Mouse (Mus musculus) ES-Bruce4 (cell line): ENCODE data around the gene Slc11a2. TPM values are rescaled to one million over a fixed set of nuclear protein-coding genes. Genes with fewer than 3 reads are reported as not detected.

ENCODE experiments used
- H3K27ac ChIP-seq: 2 replicates; pipeline ENCODE4 v1.5.1; 2012; ENCODE audit warnings: low read length, inconsistent platforms; ENCODE audit not compliant: insufficient read depth
- H3K27me3 ChIP-seq: 2 replicates; pipeline ENCODE4 v1.6.1; 2012; ENCODE audit warnings: mild to moderate bottlenecking, low read length, inconsistent platforms; ENCODE audit not compliant: control insufficient read depth, poor library complexity, insufficient read depth, severe bottlenecking
- H3K36me3 ChIP-seq: 2 replicates; pipeline ENCODE4 v1.6.1; 2012; ENCODE audit warnings: inconsistent platforms, mild to moderate bottlenecking, low read length, moderate library complexity; ENCODE audit not compliant: control insufficient read depth, poor library complexity, insufficient read depth, severe bottlenecking
- H3K4me1 ChIP-seq: one replicate; pipeline ENCODE4 v1.8.1; 2011; ENCODE audit warnings: low read length; ENCODE audit not compliant: control insufficient read depth, insufficient read depth
- H3K4me3 ChIP-seq: 2 replicates; pipeline ENCODE4 v1.5.1; 2011; ENCODE audit warnings: low read depth, mild to moderate bottlenecking, low read length
- H3K9ac ChIP-seq: 2 replicates; pipeline ENCODE4 v1.6.1; 2012; ENCODE audit warnings: low read depth, mild to moderate bottlenecking, inconsistent platforms; ENCODE audit not compliant: poor library complexity, severe bottlenecking
- H3K9me3 ChIP-seq: replicated peaks from 2 replicates; pipeline ENCODE4 v1.6.1; 2012; ENCODE audit warnings: mild to moderate bottlenecking, low read length, inconsistent platforms; ENCODE audit not compliant: control insufficient read depth, poor library complexity, insufficient read depth, severe bottlenecking
- CTCF ChIP-seq: IDR thresholded peaks from one replicate; pipeline ENCODE4 v1.8.1; 2011; ENCODE audit warnings: low read depth, low read length
- EP300 ChIP-seq: IDR thresholded peaks from 2 replicates; pipeline ENCODE4 v1.6.1; 2011; ENCODE audit warnings: low read depth, low read length; ENCODE audit not compliant: insufficient read depth
- POLR2A ChIP-seq: IDR thresholded peaks from one replicate; pipeline ENCODE4 v1.8.1; 2011; ENCODE audit warnings: low read length; ENCODE audit not compliant: insufficient read depth
- polyA plus RNA-seq: library from polyadenylated mRNA; stranded (reverse); fragments of >200 nt; gene quantifications from 2 replicates; pipeline ENCODE4 v1.2.4, GENCODE M21; 2011; ENCODE audit warnings: low read depth; ENCODE audit not compliant: missing spikeins, insufficient read depth, insufficient read length

The Slc11a2 gene
- 24.0 and 29.9 TPM in 2 replicates for polyA plus RNA-seq

DNA sequence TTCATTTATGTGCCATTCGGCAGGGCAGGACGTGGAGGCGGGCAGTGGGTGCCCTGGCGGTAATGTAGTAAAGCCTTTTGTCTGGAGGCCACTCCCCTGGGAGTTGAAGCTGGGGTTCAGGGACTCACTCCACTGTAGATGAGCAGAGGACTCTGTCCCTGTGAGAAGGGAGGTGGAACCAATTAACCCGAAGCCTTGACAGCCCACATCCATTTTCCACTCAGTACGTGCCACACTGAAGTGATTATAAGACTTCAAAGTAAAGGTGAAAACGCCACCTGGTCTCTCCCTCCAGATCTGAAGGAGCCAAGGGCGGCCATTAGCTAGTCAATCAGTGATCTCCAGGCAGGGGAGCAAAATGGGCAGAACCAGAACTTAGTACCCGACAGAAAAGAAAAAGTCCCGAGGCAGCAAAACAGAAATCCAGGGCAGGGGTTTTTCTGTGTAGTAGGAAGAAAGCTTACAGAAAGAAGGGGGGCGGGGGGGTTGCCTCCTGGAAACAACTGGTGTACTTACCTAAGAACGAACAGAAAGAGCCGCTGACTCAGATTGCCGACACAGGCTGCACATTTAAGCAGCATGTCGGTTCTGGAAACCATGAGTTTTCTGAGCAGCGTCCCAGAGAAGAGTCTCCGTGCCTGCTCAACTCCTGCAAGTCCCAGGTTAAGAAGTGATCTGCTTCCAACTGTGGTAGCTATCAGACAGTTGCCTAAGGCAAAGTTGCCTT lies at the start of gene Slc11a2:
Slc11a2 (minus strand) TSS at position 677 of the 727 bp plus-strand sequence.
- Histone ChIP-seq H3K9ac (no peak within 1 kb of the TSS), H3K4me1 (no peaks in the 10 kb centered on the region)

DNA sequence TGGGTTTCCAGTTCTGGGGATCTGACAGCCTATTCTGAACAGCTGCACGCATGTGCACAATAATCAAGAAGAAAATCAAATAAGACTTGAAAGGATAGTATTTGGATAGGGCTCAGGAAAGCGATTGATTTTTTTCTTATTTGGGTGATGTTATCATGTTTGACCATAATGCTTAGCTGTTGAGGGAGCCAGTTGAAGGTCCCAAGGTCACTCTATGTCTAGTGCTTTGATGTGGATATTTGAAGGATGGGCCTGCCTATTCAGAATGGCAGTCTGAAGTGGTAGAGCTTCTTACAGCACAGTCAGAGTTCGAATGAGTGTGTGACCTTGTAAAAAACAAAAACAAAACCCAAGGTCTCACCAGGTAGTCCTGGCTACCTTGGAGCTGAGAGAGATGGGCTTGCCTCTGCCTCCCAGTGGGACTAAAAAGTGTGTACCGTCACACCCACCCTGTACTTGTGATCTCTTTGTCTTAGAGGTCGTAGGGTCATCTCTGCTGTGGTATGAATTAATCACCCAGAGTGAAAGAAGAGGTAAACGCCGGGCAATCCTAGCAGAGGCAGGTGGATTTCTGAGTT lies 49.1 kb upstream of the Slc11a2 start:
- peaks cover 7% of the 10 kb centered on the region for H3K4me1 ChIP-seq
- TF ChIP-seq CTCF (no peak), EP300 (peak; percentile 79)
- H3K9ac ChIP-seq: no peak overlapping the region
- no peak overlapping the region for H3K4me3 ChIP-seq
- H3K9me3 ChIP-seq: no peaks in the 10 kb centered on the region
- no peaks in the 10 kb centered on the region for H3K27me3 ChIP-seq
- H3K36me3 ChIP-seq: no peaks in the 10 kb centered on the region
- H3K27ac ChIP-seq: peak overlapping the region; percentile 54; the same call in 1 of the 2 replicates

More for the DNA sequence above, at the start of gene Slc11a2:
- Histone ChIP-seq H3K9me3 (no peaks in the 10 kb centered on the region), H3K4me3 (no peak within 1 kb of the TSS), H3K27me3 (no peaks in the 10 kb centered on the region), H3K27ac (no peak within 1 kb of the TSS), H3K36me3 (no peaks in the 10 kb centered on the region)
- TF ChIP-seq POLR2A: no peak
- no peak for TF ChIP-seq CTCF
- no peak for TF ChIP-seq EP300

DNA sequence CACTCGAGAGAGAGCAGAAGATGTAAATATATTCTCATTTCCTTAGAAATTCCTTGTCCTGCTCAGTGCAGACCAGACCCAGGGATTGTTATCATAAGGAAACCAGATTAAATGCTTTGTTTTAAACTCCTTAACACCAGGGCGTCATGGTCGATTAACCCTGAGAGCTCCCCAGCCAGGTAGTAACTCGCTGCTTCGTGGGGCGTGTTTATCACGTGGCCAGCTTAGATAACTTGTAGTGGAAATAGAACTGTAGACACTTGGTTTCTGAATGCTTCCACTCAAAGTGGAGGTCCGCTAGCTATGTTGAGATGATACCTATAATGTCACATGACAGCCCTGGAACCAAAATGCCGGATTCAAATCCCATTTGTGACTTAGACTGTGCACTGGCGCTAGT lies 45.2 kb upstream of the Slc11a2 start:
- no peak overlapping the region for H3K4me3 ChIP-seq
- peaks cover 5% of the 10 kb centered on the region for H3K4me1 ChIP-seq
- H3K9me3 ChIP-seq: no peaks in the 10 kb centered on the region
- no peak for TF ChIP-seq POLR2A
- no peak for TF ChIP-seq EP300
- TF ChIP-seq CTCF: no peak
- H3K36me3 ChIP-seq: no peaks in the 10 kb centered on the region
- H3K27ac ChIP-seq: no peak overlapping the region
- no peaks in the 10 kb centered on the region for H3K27me3 ChIP-seq
- no peak overlapping the region for H3K9ac ChIP-seq

DNA sequence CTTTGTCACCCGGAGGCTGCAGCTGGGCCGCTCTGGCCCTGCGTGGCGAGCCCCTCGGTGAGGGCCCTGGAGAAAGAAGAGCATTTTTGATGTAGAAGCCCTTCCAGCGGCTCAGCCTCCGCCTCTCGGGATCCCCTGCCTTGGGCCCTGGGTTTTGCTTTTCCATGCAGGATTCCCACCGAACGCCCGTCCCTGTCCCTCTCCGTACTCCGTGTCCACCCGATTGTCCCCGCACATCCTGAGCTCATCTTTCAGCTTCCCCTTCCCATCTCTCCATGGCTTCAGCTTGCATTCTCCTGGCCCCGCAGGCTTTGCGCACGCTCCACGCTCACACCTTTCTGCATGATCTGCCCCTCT lies 44.3 kb upstream of the Slc11a2 start:
- H3K4me1 ChIP-seq: peaks cover 2% of the 10 kb centered on the region
- H3K36me3 ChIP-seq: no peaks in the 10 kb centered on the region
- peak overlapping the region; percentile 67 for H3K9ac ChIP-seq
- no peak for TF ChIP-seq CTCF
- no peak for TF ChIP-seq POLR2A
- no peak for TF ChIP-seq EP300
- H3K27ac ChIP-seq: no peak overlapping the region
- peak overlapping the region; percentile 72 for H3K4me3 ChIP-seq
- H3K9me3 ChIP-seq: no peaks in the 10 kb centered on the region
- no peaks in the 10 kb centered on the region for H3K27me3 ChIP-seq

DNA sequence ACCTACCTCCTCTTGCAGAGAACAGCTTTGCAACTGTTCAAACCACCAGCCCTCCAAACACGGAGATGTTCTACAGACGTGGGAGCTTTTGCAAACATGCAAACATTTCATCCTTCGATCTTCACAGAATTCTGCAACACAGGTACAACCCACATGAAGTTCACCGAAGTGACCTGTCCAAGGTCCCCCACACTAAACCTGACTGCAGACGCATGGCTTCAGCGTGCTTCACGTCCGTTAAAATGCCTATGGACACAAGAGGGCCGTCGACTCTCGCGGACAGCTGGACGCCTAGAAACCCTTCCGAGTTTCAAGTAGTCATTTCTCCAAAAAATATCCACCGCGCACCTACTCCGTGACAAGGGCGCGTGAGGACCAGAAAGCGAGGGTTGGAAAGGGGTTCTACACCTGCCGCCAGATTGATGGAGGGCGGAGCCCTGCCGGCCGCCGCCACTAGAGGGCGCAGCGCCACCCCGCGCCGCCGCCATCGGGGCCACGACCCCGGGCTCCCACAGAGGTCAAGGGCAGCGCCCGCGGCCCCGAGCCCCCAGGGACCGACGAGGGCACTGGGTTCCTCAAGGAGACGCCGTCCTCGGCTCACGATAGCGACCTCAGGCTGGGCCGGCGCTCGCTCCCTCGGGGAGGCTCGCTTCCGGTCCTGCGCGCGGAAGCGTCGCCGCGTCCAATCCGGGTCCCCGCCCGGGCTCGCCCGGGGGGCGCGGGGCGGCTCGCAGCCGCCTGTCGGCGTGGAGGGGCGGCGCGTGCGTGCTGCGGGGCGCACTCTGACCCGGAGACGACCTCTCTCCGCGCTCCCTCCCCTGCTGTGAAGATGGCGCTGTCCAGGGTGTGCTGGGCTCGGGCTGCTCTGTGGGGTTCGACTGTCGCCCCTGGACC lies 43.7 kb upstream of the Slc11a2 start, which contains the start of gene Letmd1:
Letmd1 (plus strand) TSS at position 729 of the 894 bp plus-strand sequence.
- H3K9me3 ChIP-seq: no peaks in the 10 kb centered on the region
- H3K27ac ChIP-seq: no peak within 1 kb of the TSS
- no peaks in the 10 kb centered on the region for H3K36me3 ChIP-seq
- H3K9ac ChIP-seq: peak within 1 kb of the TSS; percentile 67
- peak within 1 kb of the TSS; percentile 72 for H3K4me3 ChIP-seq
- H3K27me3 ChIP-seq: no peaks in the 10 kb centered on the region
- H3K4me1 ChIP-seq: peaks cover 2% of the 10 kb centered on the region
- TF ChIP-seq CTCF (peak; percentile 61), POLR2A (no peak), EP300 (0 out of 2 replicates have a peak, but pooled peaks have one; percentile 0)
